Mouse (Mus musculus): ENCODE measurements at regions not wholly inside any gene's neighbourhood (a gene's known extent, or its start where the extent isn't known, plus 50 kb on each side); places are given as distances from the start of the nearest gene placed in this dataset.

GRCm38 (mm10) chr7:75968177-75968576 lies 120.1 kb downstream of the Klhl25 start:
- TF ChIP-seq CTCF (IDR thresholded peaks at IDR 0.05; ENCODE audit: low read depth) (no peak), EP300 (IDR thresholded peaks at IDR 0.05; ENCODE audit: low read depth) (no peak)

Data from liver, embryonic 14.5 days (tissue).